Mouse (Mus musculus) cerebellum, adult 2 months (tissue): ENCODE results near the gene Gda.

Experiments used
- CTCF ChIP-seq: fragments of 200-500 bp; IDR thresholded peaks from 2 replicates; pipeline ENCODE4 v1.5.1; 2011; ENCODE audit warnings: low read depth, mild to moderate bottlenecking, control low read depth, low read length, moderate library complexity, borderline replicate concordance; ENCODE audit not compliant: insufficient read depth
- POLR2A ChIP-seq: fragments of 200-500 bp; IDR thresholded peaks from 2 replicates; pipeline ENCODE4 v1.6.1; 2011; ENCODE audit warnings: low read length, control low read depth, borderline replicate concordance; ENCODE audit not compliant: insufficient read depth

GRCm38 (mm10) chr19:21499394-21499983 lies 26.2 kb upstream of the Gda start:
- no peak for TF ChIP-seq CTCF
- no peak for TF ChIP-seq POLR2A
